Mouse (Mus musculus): ENCODE results near the gene Stoml1.

DNA sequence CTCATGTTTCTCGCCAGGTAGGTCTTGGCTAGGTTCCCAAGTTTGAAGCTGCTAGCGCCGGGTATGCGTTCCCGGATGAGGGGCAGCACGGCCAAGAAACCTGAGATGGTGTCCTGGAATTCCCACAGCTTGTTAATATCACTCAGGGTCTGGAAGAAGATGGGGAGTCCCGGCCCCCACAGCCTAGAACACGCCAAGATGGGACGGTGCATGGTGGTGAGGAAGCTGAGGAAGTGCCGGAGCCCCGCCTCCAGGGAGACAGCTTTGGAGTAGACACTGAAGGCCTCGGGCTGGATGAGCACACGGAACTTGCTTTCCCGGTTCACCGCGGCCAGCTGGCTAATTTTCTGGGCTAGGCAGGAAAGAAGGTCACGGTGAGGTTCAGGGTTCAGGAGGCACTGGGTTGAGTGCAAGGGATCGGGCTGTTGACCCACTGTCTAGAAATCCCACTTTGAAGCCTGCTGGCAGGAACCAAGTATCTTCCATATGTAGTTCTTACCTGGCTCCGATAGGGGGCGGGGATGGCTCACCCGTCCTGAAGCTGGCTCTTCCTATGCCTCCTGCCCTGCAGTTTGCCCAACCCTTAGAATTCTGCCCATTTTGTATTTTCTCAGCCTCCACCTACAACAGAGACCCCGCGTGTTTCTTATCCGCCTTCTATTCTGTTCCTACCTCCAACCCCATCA is 32.6 kb upstream of the Stoml1 start:
- TF ChIP-seq CTCF (IDR thresholded peaks at IDR 0.05; ENCODE audit: low read depth, low read length) = peak; percentile 79
- TF ChIP-seq POLR2A (IDR thresholded peaks at IDR 0.05; ENCODE audit: extremely low read depth, insufficient read depth, low read length) = no peak
